Mouse (Mus musculus) CH12.LX (cell line): ENCODE data around the gene Foxn1. TPM values are rescaled to one million over a fixed set of nuclear protein-coding genes. Genes with fewer than 3 reads are reported as not detected.

ENCODE experiments used
- DNase-seq: peaks from one replicate; pipeline ENCODE4 v3.0.0-alpha.2; 2013; ENCODE audit errors: extremely low read depth
- H3K27ac ChIP-seq: 2 replicates; pipeline ENCODE4 v1.5.1; 2012; ENCODE audit warnings: low read depth, mild to moderate bottlenecking, control low read depth, moderate library complexity; ENCODE audit not compliant: insufficient read depth
- H3K27me3 ChIP-seq: replicated peaks from 2 replicates; pipeline ENCODE3; 2012; ENCODE audit warnings: inconsistent platforms
- H3K36me3 ChIP-seq, 2 experiments: replicated peaks in 1 of 2; 2 replicates each; pipeline versions ENCODE3 to v1.6.1; 2012; ENCODE audit warnings: inconsistent platforms in 1 of 2, low read length in 1 of 2, mild to moderate bottlenecking in 1 of 2, mixed read lengths in 1 of 2, moderate library complexity in 1 of 2; ENCODE audit not compliant: control insufficient read depth in 1 of 2, insufficient read depth in 1 of 2
- H3K4me1 ChIP-seq, 2 experiments: 2 replicates each; pipeline ENCODE4 v1.6.1; 2012; ENCODE audit warnings: inconsistent platforms in 1 of 2, moderate library complexity in 1 of 2; ENCODE audit not compliant: insufficient read depth in 2 of 2, control insufficient read depth in 1 of 2
- H3K4me2 ChIP-seq: 2 replicates; pipeline ENCODE4 v1.6.1; 2012; ENCODE audit warnings: low read depth, mild to moderate bottlenecking, control low read depth; ENCODE audit not compliant: poor library complexity, insufficient read depth, severe bottlenecking
- H3K4me3 ChIP-seq, 3 experiments: fragments of 150-350 bp in 1 of 3; sonication (generic) in 1 of 3; replicated peaks in 1 of 3; 2 replicates each; pipeline versions ENCODE3 to v1.5.1; 2011 to 2012; ENCODE audit warnings: low read depth in 2 of 3, low read length in 2 of 3, mild to moderate bottlenecking in 2 of 3, moderate library complexity in 2 of 3, control low read depth in 1 of 3, improper control_type of control experiment in 1 of 3, inconsistent platforms in 1 of 3, mixed read lengths in 1 of 3; ENCODE audit not compliant: poor library complexity in 1 of 3
- H3K79me2 ChIP-seq: replicated peaks from 2 replicates; pipeline ENCODE4 v1.6.1; 2012; ENCODE audit warnings: mild to moderate bottlenecking, moderate library complexity; ENCODE audit not compliant: control insufficient read depth, poor library complexity, insufficient read depth, severe bottlenecking; ENCODE audit errors: extremely low read depth
- H3K9ac ChIP-seq: 2 replicates; pipeline ENCODE4 v1.6.1; 2012; ENCODE audit warnings: low read depth, mild to moderate bottlenecking, control low read depth, moderate library complexity; ENCODE audit not compliant: insufficient read depth
- H3K9me3 ChIP-seq: replicated peaks from 2 replicates; pipeline ENCODE3; 2012; ENCODE audit warnings: low read length, inconsistent platforms, mixed read lengths
- CHD2 ChIP-seq: IDR thresholded peaks from 2 replicates; pipeline ENCODE4 v1.6.1; 2011; ENCODE audit warnings: low read length, improper control_type of control experiment
- CTCF ChIP-seq, 2 experiments: IDR thresholded peaks in 1 of 2; conservative IDR thresholded peaks in 1 of 2; 2 replicates each; pipeline ENCODE4 v1.5.1; 2011 to 2012; ENCODE audit warnings: low read depth in 2 of 2, low read length in 2 of 2, improper control_type of control experiment in 1 of 2, inconsistent platforms in 1 of 2, mild to moderate bottlenecking in 1 of 2, moderate library complexity in 1 of 2
- ELF1 ChIP-seq: IDR thresholded peaks from 2 replicates; pipeline ENCODE4 v1.6.1; 2014; ENCODE audit warnings: low read depth, mild to moderate bottlenecking, inconsistent platforms, low read length, improper control_type of control experiment
- EP300 ChIP-seq: IDR thresholded peaks from 2 replicates; pipeline ENCODE4 v1.6.1; 2011; ENCODE audit warnings: low read length, improper control_type of control experiment
- IRF4 ChIP-seq: IDR thresholded peaks from 2 replicates; pipeline ENCODE4 v1.6.1; 2014; ENCODE audit warnings: low read depth, mild to moderate bottlenecking, inconsistent platforms, low read length, improper control_type of control experiment
- JUN ChIP-seq: IDR thresholded peaks from 2 replicates; pipeline ENCODE4 v1.6.1; 2011; ENCODE audit warnings: low read depth, mild to moderate bottlenecking, low read length, improper control_type of control experiment, moderate library complexity; ENCODE audit not compliant: insufficient read depth
- JUND ChIP-seq: conservative IDR thresholded peaks from 2 replicates; pipeline ENCODE4 v1.6.1; 2011; ENCODE audit warnings: low read depth, low read length, improper control_type of control experiment
- KAT2A ChIP-seq: IDR thresholded peaks from 2 replicates; pipeline ENCODE4 v1.6.1; 2012; ENCODE audit warnings: low read length, improper control_type of control experiment, inconsistent platforms; ENCODE audit not compliant: insufficient replicate concordance
- MAX ChIP-seq: IDR thresholded peaks from 2 replicates; pipeline ENCODE4 v1.6.1; 2011; ENCODE audit warnings: low read length, improper control_type of control experiment
- MAZ ChIP-seq: IDR thresholded peaks from 2 replicates; pipeline ENCODE4 v1.6.1; 2012; ENCODE audit warnings: low read depth, mild to moderate bottlenecking, inconsistent platforms, low read length, improper control_type of control experiment, moderate library complexity
- MEF2A ChIP-seq: IDR thresholded peaks from 2 replicates; pipeline ENCODE4 v1.6.1; 2014; ENCODE audit warnings: low read depth, mild to moderate bottlenecking, inconsistent platforms, low read length, improper control_type of control experiment, borderline replicate concordance
- NRF1 ChIP-seq: IDR thresholded peaks from 2 replicates; pipeline ENCODE4 v1.6.1; 2014; ENCODE audit warnings: low read depth, mild to moderate bottlenecking, inconsistent platforms, low read length, improper control_type of control experiment, moderate library complexity
- PAX5 ChIP-seq: IDR thresholded peaks from 2 replicates; pipeline ENCODE4 v1.6.1; 2012; ENCODE audit warnings: low read length, inconsistent platforms, mixed read lengths
- POLR2A ChIP-seq: IDR thresholded peaks from 2 replicates; pipeline ENCODE4 v1.6.1; 2011; ENCODE audit warnings: low read depth, mild to moderate bottlenecking, improper control_type of control experiment, low read length
- RAD21 ChIP-seq: IDR thresholded peaks from 2 replicates; pipeline ENCODE4 v1.6.1; 2011; ENCODE audit warnings: low read depth, mild to moderate bottlenecking, low read length, improper control_type of control experiment, moderate library complexity
- RCOR1 ChIP-seq: conservative IDR thresholded peaks from 2 replicates; pipeline ENCODE4 v1.6.1; 2012; ENCODE audit warnings: low read depth, mild to moderate bottlenecking, inconsistent platforms, low read length, improper control_type of control experiment
- SMC3 ChIP-seq: IDR thresholded peaks from 2 replicates; pipeline ENCODE4 v1.6.1; 2011; ENCODE audit warnings: low read depth, low read length, improper control_type of control experiment
- TBP ChIP-seq: conservative IDR thresholded peaks from 2 replicates; pipeline ENCODE4 v1.6.1; 2011; ENCODE audit warnings: low read depth, low read length, improper control_type of control experiment
- TCF12 ChIP-seq: IDR thresholded peaks from 2 replicates; pipeline ENCODE4 v1.6.1; 2014; ENCODE audit warnings: low read depth, mild to moderate bottlenecking, inconsistent platforms, low read length, improper control_type of control experiment
- UBTF ChIP-seq: IDR thresholded peaks from 2 replicates; pipeline ENCODE4 v1.6.1; 2012; ENCODE audit warnings: low read depth, mild to moderate bottlenecking, inconsistent platforms, low read length, improper control_type of control experiment, moderate library complexity
- USF2 ChIP-seq: conservative IDR thresholded peaks from 2 replicates; pipeline ENCODE4 v1.6.1; 2011; ENCODE audit warnings: low read depth, low read length, improper control_type of control experiment
- dilution Hi-C: fragments of 300-500 bp; cut with MboI; formaldehyde crosslinking; loops from 2 replicates; pipeline ENCODE4 v1.14.3; 2020; ENCODE audit warnings: low sequenced_read_pairs; ENCODE audit not compliant: extremely low pct_unique_long_range_greater_than_20kb, extremely low pct_ligation_motif_present
- in situ Hi-C: fragments of 300-500 bp; cut with MboI; formaldehyde crosslinking; loops from 3 replicates; pipeline ENCODE4 v1.14.3; 2019; ENCODE audit warnings: low sequenced_read_pairs, low pct_ligation_motif_present, low pct_unique_long_range_greater_than_20kb, mixed read lengths
- polyA plus RNA-seq: library from polyadenylated mRNA; unstranded; fragments of >175 nt; gene quantifications from 2 replicates; pipeline ENCODE4 v1.2.1, GENCODE M21; 2012; ENCODE audit warnings: low read depth; ENCODE audit not compliant: insufficient read length
- total RNA-seq, 2 experiments: library from RNA; depleted of rRNA; stranded (reverse); fragments of 300-350 nt in 1 of 2; fragments of >200 nt in 1 of 2; gene quantifications; 2 replicates each; pipeline ENCODE4 v1.2.3; 2012 to 2014

The Foxn1 gene
- total and polyA plus RNA-seq, 3 experiments = not detected

GRCm38 (mm10) chr11:78430195-78430878, 44.0 kb upstream of the Foxn1 start:
- in situ Hi-C loops = no loop called here
- H3K9me3 ChIP-seq = no peaks in the 10 kb centered on the region
- no peak overlapping the region for H3K27ac ChIP-seq
- H3K4me1 ChIP-seq = peaks cover 11 to 23% of the 10 kb centered on the region in 2 experiments
- dilution Hi-C loops = no loop called here
- no peaks in the 10 kb centered on the region for H3K79me2 ChIP-seq
- no peak for DNase-seq
- no peak for TF ChIP-seq JUND
- no peak for TF ChIP-seq NRF1
- no peak for TF ChIP-seq JUN
- no peak for TF ChIP-seq PAX5
- TF ChIP-seq TCF12 = no peak
- no peak for TF ChIP-seq UBTF
- TF ChIP-seq RCOR1 = no peak
- TF ChIP-seq POLR2A = no peak
- no peak for TF ChIP-seq EP300
- no peak for TF ChIP-seq TBP
- TF ChIP-seq USF2 = no peak
- TF ChIP-seq RAD21 = no peak
- no peak for TF ChIP-seq MAX
- TF ChIP-seq CHD2 = no peak
- TF ChIP-seq, all 38 proteins: peak for 0
- no peak overlapping the region for H3K9ac ChIP-seq
- H3K36me3 ChIP-seq = no peaks in the 10 kb centered on the region
- H3K4me2 ChIP-seq = no peak overlapping the region
- peaks cover 31% of the 10 kb centered on the region for H3K27me3 ChIP-seq
- no peak overlapping the region for H3K4me3 ChIP-seq

GRCm38 (mm10) chr11:78428309-78428708, 42.0 kb upstream of the Foxn1 start:
- Histone ChIP-seq H3K4me3 (no peak overlapping the region), H3K36me3 (no peaks in the 10 kb centered on the region), H3K4me2 (no peak overlapping the region), H3K4me1 (peaks cover 0 to 4% of the 10 kb centered on the region in 2 experiments; a peak in 1 of 4 replicates), H3K9me3 (no peaks in the 10 kb centered on the region)
- in situ Hi-C loops = no loop called here
- no peak for TF ChIP-seq JUND
- peak in 1 of 2 experiments; percentile 18; a peak in 1 of 4 replicates for TF ChIP-seq CTCF (conservative IDR thresholded peaks at IDR 0.05 in 1 of 2, IDR thresholded peaks at IDR 0.05 in 1 of 2; ENCODE audit: low read depth in 2 of 2, low read length in 2 of 2)
- TF ChIP-seq, all 38 proteins: peak for 1
- Histone ChIP-seq H3K27ac (no peak overlapping the region), H3K79me2 (no peaks in the 10 kb centered on the region), H3K9ac (no peak overlapping the region), H3K27me3 (peaks cover 41% of the 10 kb centered on the region)
- dilution Hi-C loops = no loop called here
- DNase-seq = no peak

GRCm38 (mm10) chr11:78427655-78428054, 41.3 kb upstream of the Foxn1 start:
- Histone ChIP-seq H3K27me3 (peaks cover 44% of the 10 kb centered on the region), H3K27ac (no peak overlapping the region), H3K4me1 (peaks cover 0 to 4% of the 10 kb centered on the region in 2 experiments; a peak in 1 of 4 replicates), H3K4me2 (no peak overlapping the region), H3K9ac (no peak overlapping the region), H3K9me3 (no peaks in the 10 kb centered on the region), H3K79me2 (no peaks in the 10 kb centered on the region), H3K36me3 (no peaks in the 10 kb centered on the region), H3K4me3 (no peak overlapping the region)
- TF ChIP-seq MEF2A = no peak
- no peak for TF ChIP-seq EP300
- TF ChIP-seq SMC3 = no peak
- TF ChIP-seq RAD21 = no peak
- TF ChIP-seq KAT2A = no peak
- TF ChIP-seq ELF1 = no peak
- TF ChIP-seq MAZ = no peak
- no peak for TF ChIP-seq IRF4
- no peak for DNase-seq
- in situ Hi-C loops = no loop called here
- dilution Hi-C loops = no loop called here
